Mouse (Mus musculus) retina, embryonic 14.5 days (tissue): ENCODE measurements around the gene Bad.

ENCODE experiments used
- DNase-seq: peaks from one replicate; pipeline ENCODE4 v3.0.0-alpha.2; 2015; ENCODE audit warnings: low spot score

The Bad gene

DNA sequence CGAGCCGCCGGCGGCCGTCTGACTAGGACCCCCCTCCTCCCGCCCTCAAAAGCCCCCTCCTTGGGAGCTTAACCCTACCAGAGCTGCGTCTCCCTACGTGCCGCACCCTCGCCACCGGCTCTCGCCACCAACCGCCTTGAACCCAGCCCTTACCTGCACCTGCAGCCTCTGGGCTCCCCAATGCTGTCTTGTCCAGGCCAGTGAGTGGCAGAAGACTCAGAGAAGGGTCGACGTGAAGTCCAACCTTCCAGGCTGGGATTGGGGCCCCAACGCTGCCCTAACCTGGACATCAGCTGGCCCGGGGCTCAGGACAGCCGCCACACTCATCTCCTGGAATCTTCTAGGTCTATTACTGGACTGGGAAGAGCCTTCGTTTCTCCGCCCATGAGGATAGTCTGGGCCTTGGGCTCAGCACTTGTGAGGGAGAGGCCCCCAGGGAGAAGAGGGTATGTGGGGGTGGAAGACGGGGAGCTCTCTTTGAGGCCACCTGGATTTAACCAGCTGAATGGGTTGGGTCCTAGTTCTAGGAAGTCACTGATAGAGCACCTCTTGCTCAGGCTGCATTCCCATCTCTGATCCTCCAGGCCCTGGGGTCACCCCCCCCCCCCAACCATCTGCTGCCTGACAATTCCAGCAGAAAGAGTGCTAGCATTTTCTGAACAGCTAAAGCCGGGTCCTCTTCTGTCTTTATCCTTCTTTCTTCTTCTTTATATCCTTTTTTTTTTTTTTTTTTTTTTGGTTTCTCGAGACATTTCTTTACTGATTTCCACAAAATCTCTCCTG is 7.3 kb upstream of the Bad start, which contains the start of gene Kcnk4:
Gene Kcnk4 (minus strand): TSS at position 321 of the 783 bp plus-strand sequence.
- no peak for DNase-seq

DNA sequence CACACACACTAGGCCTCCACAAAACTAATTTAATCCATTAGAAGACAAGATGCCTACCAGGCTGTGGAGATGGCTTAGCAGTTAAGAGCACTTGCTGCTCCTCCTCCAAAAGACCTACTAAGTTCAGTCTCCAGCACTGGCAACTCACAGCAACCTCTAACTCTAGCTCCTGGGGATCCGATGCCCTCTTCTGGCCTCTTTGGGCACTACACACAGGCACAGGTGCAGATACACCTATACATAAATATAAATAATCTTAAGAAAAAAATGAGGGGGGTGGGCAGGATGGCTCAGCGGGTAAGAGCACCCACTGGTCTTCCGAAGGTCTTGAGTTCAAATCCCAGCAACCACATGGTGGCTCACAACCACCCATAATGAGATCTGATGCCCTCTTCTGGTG is 5.4 kb upstream of the Bad start:
- DNase-seq: no peak

DNA sequence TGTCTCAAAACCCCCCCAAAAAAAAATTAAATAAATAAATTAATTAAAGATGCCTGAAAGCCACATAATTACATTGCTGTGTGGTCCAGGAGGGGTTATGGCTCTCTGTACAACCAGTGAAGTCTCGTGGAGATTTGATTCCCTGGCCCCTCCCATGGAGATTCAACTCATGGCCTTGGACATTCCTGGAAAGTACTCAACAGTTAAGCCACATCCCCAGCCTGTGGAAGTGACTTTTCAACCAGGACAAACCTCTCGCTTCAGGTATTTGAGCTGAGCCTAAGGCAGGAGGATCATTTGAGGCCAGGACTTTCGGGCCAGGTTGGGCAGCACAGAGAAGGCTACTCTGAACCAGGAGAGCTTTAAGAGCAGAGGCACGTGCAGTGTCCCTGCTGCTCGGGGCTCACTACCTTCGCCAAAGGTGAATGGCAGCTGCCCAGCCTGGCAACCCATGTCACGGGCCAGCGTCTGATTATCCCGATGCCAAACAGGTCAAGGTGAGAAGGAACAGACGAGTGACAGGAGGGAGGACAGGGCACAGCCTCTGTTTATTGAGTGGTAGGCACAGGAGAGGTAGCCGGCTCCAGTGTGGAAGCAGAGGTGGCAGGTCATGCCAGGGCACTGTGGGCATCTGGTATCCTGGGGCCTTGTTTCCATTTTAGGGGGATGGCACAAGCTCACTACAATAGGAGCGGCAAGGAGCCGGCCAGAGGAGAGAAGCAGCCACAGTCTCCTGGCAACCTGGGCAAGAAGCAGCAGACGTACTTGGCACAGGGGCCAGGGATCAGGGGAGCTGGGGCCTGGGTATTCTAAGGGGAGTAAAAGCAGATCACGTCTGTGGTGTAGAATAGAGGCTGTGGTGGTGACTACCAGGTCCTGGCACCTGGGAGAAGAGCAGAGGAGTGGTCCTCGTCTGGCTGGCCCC is 3.9 kb upstream of the Bad start:
- no peak for DNase-seq

DNA sequence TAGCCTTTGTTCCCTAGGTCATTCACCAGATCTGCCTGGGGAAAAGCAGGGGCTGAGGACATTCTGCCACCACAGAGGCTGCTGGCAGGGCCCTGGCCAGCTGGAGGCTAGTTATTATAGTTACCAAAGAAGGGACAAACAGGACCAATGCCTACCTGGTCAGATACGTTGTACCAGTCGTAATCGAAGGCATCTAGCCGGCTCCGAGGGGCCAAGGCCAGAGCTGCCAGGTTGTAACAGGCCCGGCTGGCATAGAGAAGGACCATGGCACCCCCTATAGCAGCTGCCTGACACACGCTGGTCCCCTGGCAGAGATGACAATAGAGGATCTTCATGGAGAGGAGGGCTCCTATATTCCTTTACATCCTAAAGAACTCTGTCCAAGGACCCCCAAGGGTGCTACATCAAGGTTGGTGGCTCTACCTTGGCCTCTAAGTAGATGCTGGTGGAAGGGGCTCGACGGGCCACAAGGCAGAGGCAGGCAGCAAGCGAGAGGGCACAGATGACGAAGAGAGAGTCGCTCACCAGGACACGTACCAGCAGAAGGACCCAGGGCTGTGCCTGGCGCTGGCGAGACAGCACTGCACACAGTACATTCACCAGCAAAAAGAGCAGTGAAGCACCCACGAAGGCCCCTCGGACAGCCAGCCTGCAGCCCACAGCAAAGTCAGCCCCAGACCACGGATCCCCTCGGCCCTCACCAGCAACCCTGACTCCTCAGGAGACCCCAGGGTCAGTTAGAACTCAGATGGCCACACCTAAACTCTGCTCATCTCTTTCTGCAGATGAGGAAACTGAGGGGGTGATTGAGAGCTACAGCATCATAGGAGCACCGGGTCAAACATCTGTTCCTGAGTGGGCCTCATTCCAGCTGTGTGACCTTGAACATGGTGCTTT is 2.3 kb upstream of the Bad start:
- no peak for DNase-seq

DNA sequence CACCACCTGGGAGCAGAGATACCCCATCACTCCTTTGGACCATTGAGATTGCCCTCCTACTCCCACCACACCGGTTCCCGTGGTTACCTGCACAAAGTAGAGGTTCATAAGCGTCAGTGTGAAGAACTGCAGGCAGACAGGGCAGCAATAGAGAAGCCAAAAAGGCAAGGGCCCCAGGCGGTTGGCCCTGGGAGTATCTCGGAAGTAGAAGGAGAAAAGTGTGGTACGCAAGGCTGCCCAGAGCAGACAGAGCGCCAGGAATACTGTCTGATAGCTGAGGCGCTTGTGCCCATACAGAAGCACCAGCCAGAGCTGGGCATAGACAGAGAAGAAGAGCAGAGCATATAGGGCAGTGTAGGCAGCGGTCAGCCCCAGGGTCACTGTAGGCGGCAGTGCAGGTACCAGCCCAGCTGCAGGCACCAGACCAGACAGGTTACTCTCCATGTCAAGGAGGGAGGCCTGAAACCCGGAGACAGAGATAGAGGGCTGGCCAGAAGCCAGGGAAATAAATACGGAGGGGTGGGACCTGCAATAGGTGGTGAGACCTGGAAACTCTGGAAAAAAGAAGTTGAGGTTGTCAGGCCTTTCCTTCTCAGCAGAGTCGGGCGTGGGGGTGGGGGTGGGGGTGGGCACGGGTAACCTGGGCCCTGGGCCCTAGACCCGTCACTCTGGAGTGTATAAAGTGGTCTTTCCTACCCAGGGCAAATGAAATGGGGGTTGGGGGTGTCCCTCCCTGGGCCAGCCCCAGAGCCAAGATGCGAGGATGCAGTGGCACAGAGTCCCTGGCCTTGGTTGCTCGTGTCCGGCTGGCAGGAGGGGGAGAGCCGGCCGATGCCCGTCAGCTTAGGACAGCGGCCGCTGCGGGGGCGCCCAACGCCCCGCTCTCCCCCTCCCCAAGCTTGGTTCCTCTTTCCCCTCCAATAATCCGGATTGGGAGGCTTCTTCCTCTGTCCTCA is 987 bp upstream of the Bad start:
- no peak for DNase-seq

DNA sequence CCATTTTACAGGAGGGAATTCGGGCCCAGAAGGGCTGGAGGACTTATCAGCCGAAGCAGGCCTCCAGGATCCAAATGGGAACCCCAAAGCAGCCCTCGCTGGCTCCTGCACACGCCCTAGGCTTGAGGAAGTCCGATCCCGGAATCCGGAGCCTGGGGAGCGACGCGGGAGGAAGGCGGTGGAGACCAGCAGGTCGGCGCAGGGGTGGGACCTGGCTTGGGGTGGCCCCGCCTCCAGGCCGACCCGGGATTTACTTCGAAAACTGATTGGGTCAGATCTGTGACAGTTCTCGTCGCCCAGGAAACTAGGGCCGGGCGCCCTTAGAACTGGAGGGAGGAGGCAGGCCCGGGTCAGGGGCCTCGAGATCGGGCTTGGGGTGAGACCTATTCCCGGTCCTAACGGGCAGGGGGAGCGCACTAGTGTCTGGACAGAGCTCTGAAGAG is 609 bp downstream of the Bad start, which contains the start of gene Gpr137:
Gene Gpr137 (minus strand): TSS at position 232 of the 443 bp plus-strand sequence.
- peak; percentile 93 for DNase-seq

DNA sequence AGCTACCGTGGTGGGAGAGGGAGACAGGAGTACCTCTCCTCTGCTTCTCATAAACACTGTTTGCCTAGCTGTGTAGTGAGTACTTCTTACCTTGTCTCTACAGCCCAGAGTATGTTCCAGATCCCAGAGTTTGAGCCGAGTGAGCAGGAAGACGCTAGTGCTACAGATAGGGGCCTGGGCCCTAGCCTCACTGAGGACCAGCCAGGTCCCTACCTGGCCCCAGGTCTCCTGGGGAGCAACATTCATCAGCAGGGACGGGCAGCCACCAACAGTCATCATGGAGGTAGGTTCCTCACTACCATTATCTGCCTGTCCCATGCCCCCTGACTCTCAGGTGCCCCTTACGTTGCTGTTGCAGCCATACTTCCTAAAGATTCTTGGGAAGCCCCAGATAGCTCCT is 1.1 kb downstream of the Bad start:
- DNase-seq: no peak

DNA sequence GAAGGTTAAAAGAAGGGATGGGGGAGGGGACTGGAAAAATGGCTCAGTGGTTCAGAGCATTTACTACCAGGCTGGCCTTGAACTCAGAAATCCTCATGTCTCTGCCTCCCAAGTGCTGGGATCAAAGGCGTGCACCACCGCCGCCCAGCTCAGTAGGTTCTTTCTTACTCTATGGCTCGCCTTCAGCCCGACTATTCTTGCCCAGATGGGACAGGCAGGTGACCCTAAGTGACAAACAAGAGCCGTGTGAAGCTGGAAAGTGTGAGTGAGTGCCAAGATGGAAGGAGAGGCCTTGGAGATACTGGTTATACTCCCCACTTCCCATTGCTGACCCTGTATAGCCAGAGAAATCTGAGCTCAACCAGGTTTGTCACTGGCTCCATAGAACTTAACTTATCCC is 2.0 kb downstream of the Bad start:
- DNase-seq: no peak

DNA sequence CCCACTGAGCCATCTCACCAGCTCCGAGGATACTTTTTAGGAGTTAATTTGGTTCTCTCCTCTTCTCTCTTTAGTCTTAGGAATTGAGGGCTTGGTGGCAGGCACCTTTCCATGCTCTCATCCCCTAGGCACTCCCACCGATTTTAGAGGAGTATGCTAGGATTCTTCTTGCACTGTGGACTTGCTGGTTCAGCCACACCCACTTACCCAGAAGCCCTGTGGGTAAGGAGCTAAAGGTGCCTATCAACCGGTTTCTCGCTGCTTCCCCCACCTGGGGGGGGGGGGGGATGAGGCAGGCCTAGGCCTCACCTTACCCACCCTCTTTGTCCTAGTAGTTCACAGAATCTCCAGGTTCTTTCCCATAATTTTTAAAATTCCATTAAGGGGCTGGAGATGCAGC is 6.1 kb downstream of the Bad start:
- DNase-seq: no peak

DNA sequence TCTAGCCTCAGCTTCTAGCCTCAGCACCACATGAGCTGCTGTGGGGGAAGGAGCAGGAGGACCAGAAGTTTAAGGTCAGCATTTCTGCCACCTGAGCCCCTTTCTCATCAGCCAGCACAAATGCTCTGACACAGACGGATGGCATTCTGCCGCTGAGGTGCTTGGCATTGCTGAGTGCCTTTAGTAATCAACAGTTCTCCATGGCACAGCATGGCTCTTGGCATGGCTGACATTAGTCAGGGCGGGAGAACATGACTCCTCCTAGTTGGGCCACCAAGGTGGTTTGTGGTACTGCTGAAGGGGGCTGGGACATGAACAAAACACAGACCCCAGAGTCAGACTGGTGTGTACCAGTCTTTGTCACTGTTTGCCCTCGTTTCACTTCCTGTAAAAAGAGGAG is 6.5 kb downstream of the Bad start:
- no peak for DNase-seq

DNA sequence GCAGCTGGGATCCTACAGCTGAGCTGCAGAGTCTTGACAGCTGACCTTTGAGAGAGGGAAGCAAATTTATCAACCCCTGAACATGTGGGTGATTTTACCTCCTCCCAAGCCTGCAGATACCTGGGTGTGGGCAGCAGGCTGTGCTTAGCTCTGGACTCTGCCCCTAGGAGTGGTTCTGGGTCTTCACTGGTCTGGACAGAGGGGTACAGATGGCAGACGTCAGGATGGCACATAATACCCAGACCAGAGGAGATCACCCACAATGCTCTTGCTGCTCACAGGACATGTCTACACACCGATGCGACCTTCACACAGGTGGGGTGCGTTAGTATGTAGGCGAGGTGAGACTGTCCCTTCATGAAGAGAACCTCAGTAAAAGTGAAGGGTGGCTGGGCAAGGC is 7.9 kb downstream of the Bad start:
- no peak for DNase-seq

DNA sequence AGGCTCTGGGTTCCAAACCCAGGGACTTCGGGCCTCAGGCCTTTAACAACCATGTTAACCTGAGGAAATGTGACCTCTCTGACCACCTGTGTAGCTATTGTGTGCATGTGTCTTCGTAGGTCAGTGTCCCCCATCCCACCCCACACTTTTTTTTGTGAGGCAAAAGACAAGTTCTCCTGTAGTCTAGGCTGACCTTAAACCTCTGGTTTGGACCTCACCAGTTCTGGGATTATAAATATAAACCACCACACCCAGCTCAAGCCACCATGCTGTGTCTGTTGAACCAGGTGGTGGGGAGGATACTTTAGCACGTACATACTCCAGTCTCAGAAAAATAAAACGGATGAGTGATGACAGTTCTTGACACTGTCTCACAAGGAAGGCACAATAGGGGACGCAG is 8.3 kb downstream of the Bad start:
- DNase-seq: no peak

DNA sequence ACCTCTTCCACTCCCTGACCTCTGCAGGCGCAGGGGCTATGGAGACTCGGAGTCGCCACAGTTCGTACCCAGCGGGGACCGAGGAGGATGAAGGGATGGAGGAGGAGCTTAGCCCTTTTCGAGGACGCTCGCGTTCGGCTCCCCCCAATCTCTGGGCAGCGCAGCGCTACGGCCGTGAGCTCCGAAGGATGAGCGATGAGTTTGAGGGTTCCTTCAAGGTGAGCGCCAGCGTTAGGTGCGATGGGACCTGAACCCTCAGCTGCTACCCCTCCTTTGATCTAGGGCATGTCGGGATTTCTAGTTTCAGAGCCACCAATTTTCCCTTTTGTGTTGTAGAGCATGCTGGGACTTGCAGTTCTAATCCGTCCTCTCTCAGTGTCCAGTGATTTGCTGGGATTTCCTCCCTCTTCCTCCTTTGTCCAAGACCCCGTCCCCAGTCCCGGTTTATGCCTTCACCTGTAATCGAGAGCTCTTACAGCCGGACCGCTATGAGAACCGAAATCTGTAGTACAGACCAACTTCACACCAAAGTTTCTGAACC is 9.0 kb downstream of the Bad start:
- peak; percentile 78 for DNase-seq

DNA sequence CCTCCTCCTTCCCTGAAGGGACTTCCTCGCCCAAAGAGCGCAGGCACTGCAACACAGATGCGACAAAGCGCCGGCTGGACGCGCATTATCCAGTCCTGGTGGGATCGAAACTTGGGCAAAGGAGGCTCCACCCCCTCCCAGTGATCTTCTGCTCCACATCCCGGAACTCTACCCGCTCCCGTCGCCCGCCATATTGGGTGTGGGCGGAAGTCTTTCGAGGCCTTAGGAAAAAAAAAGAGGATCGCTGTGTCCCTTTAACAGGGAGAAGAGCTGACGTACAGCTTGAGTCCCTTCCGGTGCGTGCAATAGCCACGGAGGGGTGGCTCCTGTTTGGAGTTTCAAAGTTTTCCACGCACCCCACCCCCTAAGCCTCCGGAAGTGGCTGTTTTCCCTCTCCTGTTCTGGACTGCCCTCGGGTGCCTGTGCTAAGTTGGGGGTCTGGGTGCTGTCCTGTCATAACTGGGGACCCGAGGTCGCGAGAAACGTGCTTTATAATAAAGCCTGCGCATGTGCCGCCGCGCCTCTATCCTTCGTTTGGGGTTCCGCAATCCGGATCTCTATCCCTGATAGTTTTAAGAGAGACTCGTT is 9.8 kb downstream of the Bad start:
- DNase-seq: peak; percentile 94

DNA sequence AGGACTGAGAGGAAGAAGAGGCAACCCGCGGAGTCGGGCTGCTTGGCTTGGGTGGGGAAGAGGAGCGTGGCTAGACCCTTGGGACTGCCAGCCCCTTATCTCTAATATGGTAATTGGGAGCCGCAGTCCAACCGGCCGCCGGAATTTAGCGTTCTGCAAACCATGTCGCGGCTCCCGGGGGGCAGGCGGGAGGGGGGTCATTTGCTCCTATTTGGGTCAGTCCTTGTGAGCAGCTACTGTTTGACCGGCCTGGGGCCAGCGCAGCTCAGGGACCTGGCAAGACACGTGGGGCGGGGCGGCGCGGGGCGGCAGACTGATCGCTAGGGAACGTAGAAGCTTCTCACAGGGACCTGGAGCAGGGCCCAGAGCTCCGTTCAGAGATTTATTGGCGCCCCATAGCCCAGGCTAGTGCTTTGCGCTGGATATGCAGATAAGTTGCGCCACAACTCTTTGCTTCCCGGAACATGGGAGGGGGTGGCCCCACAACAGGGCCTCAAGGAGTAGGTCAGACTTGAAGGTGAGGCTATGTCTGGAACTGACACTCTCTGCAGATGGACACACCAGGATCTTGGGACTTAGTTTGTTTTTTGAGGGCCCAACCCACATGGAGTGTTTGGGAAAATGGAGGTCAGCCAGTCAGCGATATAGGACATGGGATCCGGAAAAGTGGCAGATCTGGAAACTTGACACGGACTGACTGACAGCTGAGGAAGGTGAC is 10.5 kb downstream of the Bad start:
- DNase-seq: peak; percentile 57

DNA sequence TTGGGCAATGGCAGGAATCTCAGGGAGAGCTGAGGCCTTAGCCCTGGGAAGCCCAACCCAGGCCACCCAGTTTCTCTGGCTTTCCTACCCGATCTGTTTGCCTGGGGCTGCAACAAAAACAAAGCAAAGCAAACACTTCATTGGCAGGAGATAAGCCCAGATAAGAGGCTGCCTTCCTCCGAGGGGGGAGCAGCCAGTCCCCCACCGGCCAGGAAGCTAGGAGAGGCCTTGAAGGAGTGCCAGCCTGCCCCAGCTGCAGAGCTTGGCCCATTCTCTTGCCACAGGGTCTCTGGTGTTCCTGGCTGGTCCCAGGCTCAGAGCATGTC is 11.0 kb downstream of the Bad start:
- no peak for DNase-seq

DNA sequence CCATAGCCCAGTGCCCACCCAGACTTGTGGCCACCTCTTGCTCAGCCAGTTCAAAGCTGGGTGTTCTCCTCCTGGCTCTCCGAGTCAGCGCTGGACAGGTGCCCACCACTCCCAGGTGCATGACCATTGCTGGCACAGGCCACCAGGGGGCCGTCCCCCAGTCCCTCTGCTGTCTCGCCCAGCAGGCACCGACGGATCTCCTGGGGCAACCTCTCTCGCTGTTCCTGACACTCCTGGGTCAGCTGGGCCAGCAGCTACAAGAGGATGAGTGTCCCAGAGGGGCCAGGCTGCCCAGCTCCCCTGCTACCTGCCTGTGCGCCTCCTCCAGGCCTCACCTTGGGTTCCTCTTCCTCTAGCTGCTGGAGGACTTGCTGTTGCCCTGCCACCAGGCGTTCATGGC is 12.4 kb downstream of the Bad start:
- DNase-seq: no peak

DNA sequence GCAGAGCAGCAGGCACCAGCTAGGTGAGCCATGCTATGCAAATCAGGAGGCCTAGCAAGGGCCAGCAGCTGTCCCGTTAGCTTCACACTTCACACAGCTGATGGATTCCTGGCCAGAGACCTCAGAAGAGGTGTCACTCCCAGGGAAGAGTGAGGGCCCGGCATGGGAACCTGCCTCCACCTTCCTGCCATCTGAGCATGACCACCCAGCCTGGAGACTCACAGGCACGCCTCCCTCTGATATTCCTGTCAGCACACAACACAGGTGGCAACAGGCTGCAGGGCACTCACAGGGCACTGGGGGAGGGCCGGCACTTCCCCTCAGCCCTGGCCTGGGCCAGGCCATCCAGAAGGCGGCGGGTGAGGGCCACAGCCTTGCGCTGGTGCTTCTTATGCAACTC is 13.8 kb downstream of the Bad start:
- DNase-seq: no peak

DNA sequence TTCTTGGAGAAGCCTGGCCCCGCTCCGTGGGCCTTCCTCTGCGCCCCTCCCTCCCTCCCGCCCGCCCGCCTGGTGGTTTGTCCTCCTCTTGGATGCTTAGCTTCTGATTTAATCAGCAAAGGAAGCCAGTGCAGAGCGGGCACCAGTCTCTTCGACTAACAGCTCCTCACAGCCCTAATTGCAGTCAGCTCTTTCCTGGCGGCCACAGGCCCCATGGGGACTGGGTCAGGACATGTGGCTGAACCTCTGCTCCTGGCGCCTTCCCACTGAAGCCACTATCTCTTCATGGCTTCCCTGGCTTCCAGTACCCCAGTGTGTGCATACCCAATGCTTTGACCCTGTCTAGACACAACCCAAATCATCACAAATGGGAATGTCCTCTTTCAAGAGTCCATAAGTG is 14.8 kb downstream of the Bad start:
- DNase-seq: no peak
